Mouse (Mus musculus) bone marrow, adult 2 months (tissue): Measurements from ENCODE around the gene Tbx2.

Experiments used
- CTCF ChIP-seq: fragments of 200-500 bp; IDR thresholded peaks from 2 replicates; pipeline ENCODE4 v1.5.1; 2011; ENCODE audit warnings: low read length, control low read depth; ENCODE audit not compliant: control insufficient read depth, insufficient read depth
- POLR2A ChIP-seq: fragments of 200-500 bp; IDR thresholded peaks from 2 replicates; pipeline ENCODE4 v1.6.1; 2011; ENCODE audit warnings: low read depth, mild to moderate bottlenecking, control low read depth, low read length, borderline replicate concordance; ENCODE audit not compliant: control insufficient read depth

DNA sequence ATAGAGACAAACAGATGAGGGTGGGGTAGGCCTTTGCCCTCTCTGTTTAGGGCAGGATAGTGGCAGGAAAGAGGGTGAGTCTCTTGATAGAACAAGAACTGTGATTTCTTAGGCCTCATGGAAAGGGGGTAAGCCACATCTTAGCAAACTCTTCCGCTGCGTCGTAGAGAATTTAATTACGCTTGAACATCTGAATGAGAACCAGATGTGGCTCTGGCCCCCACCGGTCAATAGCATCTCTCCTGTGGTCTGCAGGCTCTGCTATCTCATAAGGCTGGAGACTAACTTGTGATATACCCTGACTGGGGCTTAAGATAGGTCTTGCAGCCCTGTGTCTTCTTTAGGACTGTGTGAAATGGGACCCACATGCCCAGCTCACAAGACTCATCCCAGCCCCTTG lies 15.9 kb upstream of the Tbx2 start:
- TF ChIP-seq CTCF (no peak), POLR2A (no peak)
